Mouse (Mus musculus): ENCODE measurements around the gene Olfr305.
"Not testable (repeated sequence)": the region's sequence is repeated elsewhere in the genome, so short reads cannot be mapped to it uniquely, and the experiment has no call there.

Gene Olfr305

DNA sequence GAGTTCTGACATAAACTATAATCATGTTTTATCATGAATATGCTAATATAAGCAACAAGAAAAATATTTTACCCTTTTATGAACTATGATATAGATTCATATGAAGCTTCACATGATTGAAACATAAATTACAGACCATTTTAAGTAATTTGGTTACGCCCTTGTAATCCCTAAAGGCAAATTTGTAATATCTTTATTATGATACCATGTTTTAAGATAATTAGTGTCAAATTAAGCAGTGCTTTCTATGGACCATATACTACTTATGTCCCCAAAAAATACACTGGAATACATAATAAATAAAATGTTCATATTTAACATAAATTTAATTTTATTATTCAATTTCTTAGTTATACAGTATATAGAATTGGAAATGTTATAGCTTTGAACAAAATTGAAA lies at the start of gene Olfr305:
Gene Olfr305 (minus strand): TSS at position 101 of the 400 bp plus-strand sequence.
- no peak for DNase-seq

- no peak for DNase-seq
These were observed 36.8 kb upstream of the Olfr305 start, which contains the start of gene Olfr301 for GRCm38 (mm10) chr7:86403546-86403945. Olfr301 (plus strand) TSS chr7:86403846.

DNA sequence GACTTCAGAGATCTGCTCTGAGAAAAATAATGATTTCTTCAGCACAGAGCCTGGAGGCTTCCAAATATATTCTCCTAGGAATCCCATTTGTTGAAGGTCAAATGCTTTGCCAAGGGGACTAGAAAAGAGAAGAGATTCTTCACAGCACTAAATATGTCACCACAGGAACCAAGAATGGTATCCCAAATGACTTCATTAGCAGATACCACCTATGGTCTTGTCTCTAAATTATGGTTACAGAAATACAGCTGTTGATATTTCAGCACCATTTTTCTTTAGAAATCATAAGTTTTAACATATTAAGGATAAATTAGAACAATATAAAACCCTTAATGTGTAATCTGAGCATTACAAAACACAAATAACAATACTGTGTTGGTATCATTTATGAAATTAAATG lies 31.0 kb upstream of the Olfr305 start, which contains the start of gene Olfr303:
Gene Olfr303 (minus strand): TSS at position 101 of the 400 bp plus-strand sequence.
- no peak for DNase-seq

DNA sequence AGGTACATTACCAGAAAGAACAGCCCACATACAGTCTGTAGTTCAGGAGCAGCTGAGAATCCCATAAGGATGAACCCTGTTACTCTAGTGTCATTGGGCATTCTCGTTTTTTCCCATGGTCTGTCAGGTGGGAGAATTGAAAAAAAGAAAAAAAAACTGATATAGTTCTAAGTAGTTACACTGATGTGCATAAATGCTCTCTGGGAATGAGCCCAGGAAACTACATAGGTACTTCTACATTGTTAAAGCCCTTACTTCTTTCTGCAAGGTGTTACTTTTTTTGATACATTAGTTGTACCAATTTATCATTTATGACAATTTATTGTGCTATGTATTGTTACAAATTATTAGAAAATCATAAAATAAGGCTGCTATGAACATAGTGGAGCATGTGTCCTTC lies 19.8 kb upstream of the Olfr305 start, which contains the start of gene Olfr304:
Gene Olfr304 (minus strand): TSS at position 101 of the 400 bp plus-strand sequence.
- DNase-seq = no peak

DNA sequence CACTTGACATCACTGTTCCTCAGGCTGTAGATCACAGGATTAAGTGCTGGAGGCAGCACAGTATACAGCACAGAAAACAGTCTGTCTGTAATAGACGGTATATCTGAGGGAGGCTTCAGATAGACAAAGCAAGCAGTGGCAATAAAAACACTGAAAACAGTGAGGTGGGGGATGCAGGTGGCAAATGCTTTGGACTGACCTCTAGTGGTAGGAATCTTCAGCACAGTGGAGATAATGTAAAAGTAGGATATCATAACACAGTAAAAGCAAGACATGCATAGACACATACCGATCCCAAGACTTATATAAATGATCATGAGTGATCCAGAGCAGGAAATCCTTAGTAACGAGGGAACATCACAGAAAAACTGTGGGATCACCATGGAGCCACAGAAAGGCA lies 19.0 kb upstream of the Olfr305 start:
- no peak for DNase-seq

- DNase-seq = not testable (repeated sequence)
These were observed 20.4 kb downstream of the Olfr305 start for GRCm38 (mm10) chr7:86346296-86346695.

GRCm38 (mm10) chr7:86344253-86344652 lies 22.5 kb downstream of the Olfr305 start:
- no peak for DNase-seq

DNA sequence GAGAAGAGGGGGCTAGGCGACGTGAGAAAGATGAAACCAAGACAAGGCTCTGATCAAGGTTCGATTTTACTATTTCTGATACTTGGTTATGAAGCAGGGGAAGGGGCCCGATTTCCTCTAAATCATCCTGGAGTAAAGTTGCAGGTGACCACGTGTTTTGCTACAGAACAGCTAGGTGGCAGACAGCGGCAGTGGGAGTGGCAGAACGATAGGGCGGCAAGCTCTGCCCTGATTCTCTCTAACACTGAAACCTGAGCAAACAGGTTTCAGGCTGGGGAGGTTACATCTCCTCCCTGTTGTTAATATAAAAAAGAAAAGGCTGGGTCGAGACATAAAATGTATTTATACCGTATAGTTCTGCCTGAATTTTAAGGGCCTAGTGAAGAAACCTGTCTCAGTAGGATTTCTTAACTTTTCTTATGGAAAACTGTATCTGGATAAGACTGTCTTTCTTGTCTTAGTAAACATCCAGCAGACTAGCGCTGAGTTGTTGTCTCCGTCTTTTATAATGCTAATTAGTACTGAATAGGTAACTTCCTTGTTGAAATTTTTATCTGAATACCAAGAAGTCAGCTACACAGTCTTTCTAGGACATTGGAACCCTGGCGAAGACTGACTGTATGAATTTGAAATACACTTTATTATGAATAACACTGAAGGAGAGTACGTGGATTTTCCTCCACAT lies 23.7 kb downstream of the Olfr305 start:
- DNase-seq = no peak

DNA sequence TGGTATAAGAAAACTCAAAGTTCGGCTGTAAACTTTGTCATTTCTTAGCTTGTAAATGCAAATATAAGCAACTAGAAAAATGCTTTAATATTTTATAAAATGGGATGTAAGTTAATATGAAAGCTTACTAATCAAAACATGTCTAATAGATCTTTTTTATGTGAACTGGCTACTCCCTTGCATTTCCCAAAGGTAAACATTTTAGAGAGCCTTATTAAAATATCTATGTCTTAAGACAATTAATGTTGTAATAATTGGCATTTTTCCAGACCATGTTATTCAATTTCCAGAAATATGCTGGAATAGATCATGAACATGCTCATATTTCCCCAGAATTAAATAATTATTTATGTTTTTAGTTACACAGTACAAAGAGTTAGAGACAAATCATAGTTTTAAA lies 29.2 kb downstream of the Olfr305 start, which contains the start of gene Olfr307:
Gene Olfr307 (minus strand): TSS at position 101 of the 400 bp plus-strand sequence.
- no peak for DNase-seq

DNA sequence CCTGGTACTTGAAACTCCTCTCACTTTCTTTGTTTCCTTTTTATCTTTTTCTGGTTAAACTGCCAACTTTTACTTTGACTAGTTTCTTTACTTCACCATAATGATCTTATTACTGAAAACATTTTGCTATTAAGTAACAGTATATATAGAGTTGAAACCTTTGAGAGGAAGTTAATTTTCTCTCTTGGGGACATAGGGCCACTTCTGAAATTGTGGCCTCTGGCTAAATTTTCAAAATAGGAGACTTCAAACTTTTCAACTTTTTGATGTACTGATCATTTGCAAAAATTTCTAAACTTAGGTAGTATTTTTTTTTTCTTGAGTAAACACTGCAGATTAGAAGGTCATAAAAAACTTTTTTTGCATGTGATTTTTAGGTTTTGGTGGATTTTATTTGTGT lies 41.2 kb downstream of the Olfr305 start, which contains the start of gene Olfr308:
Gene Olfr308 (minus strand): TSS at position 101 of the 400 bp plus-strand sequence.
- no peak for DNase-seq

DNA sequence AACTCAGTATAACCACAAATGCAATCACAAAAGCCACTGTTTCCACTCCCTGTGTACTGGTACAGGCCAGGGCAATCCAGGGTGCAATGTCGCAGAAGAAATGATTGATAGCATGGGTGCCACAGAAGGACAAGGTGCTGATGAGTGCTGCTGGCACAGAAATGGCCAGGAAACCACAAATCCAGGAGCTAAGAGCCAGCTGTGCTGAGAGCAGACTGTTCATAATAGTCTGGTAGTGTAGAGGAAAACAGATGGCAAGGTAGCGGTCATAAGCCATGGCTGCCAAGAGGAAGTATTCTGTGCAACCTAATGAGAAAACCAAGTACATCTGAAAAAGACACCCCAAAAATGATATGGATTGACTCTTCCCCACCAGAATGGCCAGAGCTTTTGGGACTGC lies 45.4 kb downstream of the Olfr305 start:
- no peak for DNase-seq

GRCm38 (mm10) chr7:86313608-86314007 lies 53.1 kb downstream of the Olfr305 start, which contains the start of gene Olfr309:
Olfr309 (minus strand) TSS chr7:86313708.
- DNase-seq = no peak

Data from kidney, postnatal 14 days (tissue).